Mouse (Mus musculus): ENCODE measurements around the gene Nt5c1a. TPM values are rescaled to one million over a fixed set of nuclear protein-coding genes. Genes with fewer than 3 reads are reported as not detected.

Gene Nt5c1a
- polyA plus RNA-seq, 1 experiment = not detected

DNA sequence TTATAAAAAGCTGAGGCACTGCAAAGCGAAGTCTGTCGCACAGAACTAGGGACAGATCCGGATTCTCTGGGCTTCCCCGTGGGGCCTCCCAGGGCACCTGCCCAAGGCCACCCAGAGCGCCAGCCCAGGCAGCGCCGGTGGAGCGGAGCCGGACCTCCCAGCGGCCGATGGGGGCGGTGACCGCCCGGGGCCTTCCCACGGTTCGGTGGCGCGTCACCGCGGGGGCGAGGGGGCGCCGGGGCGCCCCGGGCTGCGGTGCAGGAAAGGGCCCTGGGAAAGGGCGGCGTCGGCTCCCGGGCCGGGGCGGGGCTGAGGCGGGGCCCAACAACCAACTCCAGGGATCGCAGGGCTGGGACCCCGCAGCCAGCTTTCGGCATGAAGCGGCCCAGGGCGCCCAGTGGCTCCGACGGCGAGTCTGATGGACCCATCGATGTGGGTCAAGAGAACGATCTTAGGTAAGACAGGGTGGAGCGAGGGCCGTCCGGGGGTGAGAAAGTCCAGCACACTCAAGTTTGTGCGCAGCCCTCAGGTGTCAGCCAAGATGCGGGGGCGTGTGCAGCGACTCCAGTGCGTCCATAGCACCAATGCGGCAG, 32.3 kb downstream of the Nt5c1a start, which contains the start of gene Heyl:
TSS of gene Heyl (plus strand) at position 65 of the 593 bp plus-strand sequence.
- TF ChIP-seq MAX (IDR thresholded peaks at IDR 0.05) (no peak), FOSL1 (IDR thresholded peaks at IDR 0.05; ENCODE audit: insufficient read depth, low read length, poor library complexity, severe bottlenecking) (no peak), MYOD1 (IDR thresholded peaks at IDR 0.05; ENCODE audit: control insufficient read depth, insufficient read length, low read depth) (no peak), MYOG (IDR thresholded peaks at IDR 0.05; ENCODE audit: control insufficient read depth, extremely low read depth, insufficient read length) (no peak), CTCF (IDR thresholded peaks at IDR 0.05; ENCODE audit: control insufficient read depth, insufficient read depth, insufficient read length) (no peak), USF1 (IDR thresholded peaks at IDR 0.05; ENCODE audit: low read depth) (no peak), CEBPB (IDR thresholded peaks at IDR 0.05; ENCODE audit: low read depth) (no peak)
- no peaks in the 10 kb centered on the region for H3K36me3 ChIP-seq (ENCODE audit: control insufficient read depth, insufficient read depth)
- no peaks in the 10 kb centered on the region for H3K79me3 ChIP-seq (ENCODE audit: low read depth)
- H3K27me3 ChIP-seq (ENCODE audit: control insufficient read depth, insufficient read depth, insufficient read length) = no peaks in the 10 kb centered on the region
- no peak within 1 kb of the TSS for H3ac ChIP-seq (ENCODE audit: control insufficient read depth, insufficient read length, low read depth)
- no peak within 1 kb of the TSS for H3K4me3 ChIP-seq (ENCODE audit: insufficient read depth, poor library complexity, severe bottlenecking)
- H3K79me2 ChIP-seq (ENCODE audit: control insufficient read depth, insufficient read depth) = no peaks in the 10 kb centered on the region

- no peaks in the 10 kb centered on the region for H3K79me3 ChIP-seq (ENCODE audit: low read depth)
- H3K36me3 ChIP-seq (ENCODE audit: control insufficient read depth, insufficient read depth) = no peaks in the 10 kb centered on the region
- no peak overlapping the region for H3ac ChIP-seq (ENCODE audit: control insufficient read depth, insufficient read length, low read depth)
- no peak for TF ChIP-seq CTCF (IDR thresholded peaks at IDR 0.05; ENCODE audit: control insufficient read depth, insufficient read depth, insufficient read length)
- TF ChIP-seq MYOD1 (IDR thresholded peaks at IDR 0.05; ENCODE audit: control insufficient read depth, insufficient read length, low read depth) = no peak
- no peak for TF ChIP-seq USF1 (IDR thresholded peaks at IDR 0.05; ENCODE audit: low read depth)
- TF ChIP-seq CEBPB (IDR thresholded peaks at IDR 0.05; ENCODE audit: low read depth) = no peak
- TF ChIP-seq MAX (IDR thresholded peaks at IDR 0.05) = no peak
- TF ChIP-seq MYOG (IDR thresholded peaks at IDR 0.05; ENCODE audit: control insufficient read depth, extremely low read depth, insufficient read length) = no peak
- TF ChIP-seq FOSL1 (IDR thresholded peaks at IDR 0.05; ENCODE audit: insufficient read depth, low read length, poor library complexity, severe bottlenecking) = no peak
- H3K4me3 ChIP-seq (ENCODE audit: insufficient read depth, poor library complexity, severe bottlenecking) = no peak overlapping the region
- H3K27me3 ChIP-seq (ENCODE audit: control insufficient read depth, insufficient read depth, insufficient read length) = no peaks in the 10 kb centered on the region
- no peaks in the 10 kb centered on the region for H3K79me2 ChIP-seq (ENCODE audit: control insufficient read depth, insufficient read depth)
Measured at GRCm38 (mm10) chr4:123235835-123236430, 34.6 kb downstream of the Nt5c1a start.

DNA sequence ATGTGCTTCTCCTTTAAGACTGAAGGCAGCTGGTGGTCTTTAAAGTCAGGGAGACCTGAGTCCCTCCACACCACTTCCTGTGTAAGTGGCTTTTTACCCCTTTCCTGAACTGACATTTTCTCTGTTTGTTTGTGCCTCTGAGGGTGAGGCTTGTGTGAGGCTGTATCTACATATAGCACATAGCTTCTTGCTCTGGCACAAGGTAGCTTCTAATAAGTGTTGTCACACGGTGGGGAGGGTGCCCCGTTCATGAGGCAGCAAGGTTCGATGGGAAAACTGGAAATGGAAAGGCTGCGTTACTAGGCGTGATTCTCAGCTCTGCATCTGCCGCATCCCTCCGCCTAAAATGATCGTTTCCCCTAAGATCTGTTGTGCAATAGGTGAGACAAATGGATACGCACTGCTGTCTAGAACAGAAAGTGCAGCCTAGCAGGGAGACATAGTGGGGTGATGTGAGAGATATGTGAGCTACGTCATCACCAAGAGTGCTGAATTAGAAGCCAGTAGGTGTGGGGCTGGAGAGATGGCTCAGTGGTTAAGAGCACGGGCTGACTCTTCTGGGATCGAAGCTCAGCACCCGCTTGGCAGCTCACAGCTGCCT, 35.2 kb downstream of the Nt5c1a start:
- no peaks in the 10 kb centered on the region for H3K79me2 ChIP-seq (ENCODE audit: control insufficient read depth, insufficient read depth)
- H3K36me3 ChIP-seq (ENCODE audit: control insufficient read depth, insufficient read depth) = no peaks in the 10 kb centered on the region
- no peaks in the 10 kb centered on the region for H3K79me3 ChIP-seq (ENCODE audit: low read depth)
- no peaks in the 10 kb centered on the region for H3K27me3 ChIP-seq (ENCODE audit: control insufficient read depth, insufficient read depth, insufficient read length)
- H3K4me3 ChIP-seq (ENCODE audit: insufficient read depth, poor library complexity, severe bottlenecking) = no peak overlapping the region
- no peak overlapping the region for H3ac ChIP-seq (ENCODE audit: control insufficient read depth, insufficient read length, low read depth)
- no peak for TF ChIP-seq CEBPB (IDR thresholded peaks at IDR 0.05; ENCODE audit: low read depth)

- Histone ChIP-seq H3K79me2 (ENCODE audit: control insufficient read depth, insufficient read depth) (no peaks in the 10 kb centered on the region), H3ac (ENCODE audit: control insufficient read depth, insufficient read length, low read depth) (no peak overlapping the region), H3K79me3 (ENCODE audit: low read depth) (no peaks in the 10 kb centered on the region), H3K36me3 (ENCODE audit: control insufficient read depth, insufficient read depth) (no peaks in the 10 kb centered on the region), H3K27me3 (ENCODE audit: control insufficient read depth, insufficient read depth, insufficient read length) (no peaks in the 10 kb centered on the region), H3K4me3 (ENCODE audit: insufficient read depth, poor library complexity, severe bottlenecking) (no peak overlapping the region)
- no peak for TF ChIP-seq MYOD1 (IDR thresholded peaks at IDR 0.05; ENCODE audit: control insufficient read depth, insufficient read length, low read depth)
- no peak for TF ChIP-seq CTCF (IDR thresholded peaks at IDR 0.05; ENCODE audit: control insufficient read depth, insufficient read depth, insufficient read length)
- TF ChIP-seq MYOG (IDR thresholded peaks at IDR 0.05; ENCODE audit: control insufficient read depth, extremely low read depth, insufficient read length) = no peak
- no peak for TF ChIP-seq FOSL1 (IDR thresholded peaks at IDR 0.05; ENCODE audit: insufficient read depth, low read length, poor library complexity, severe bottlenecking)
- TF ChIP-seq CEBPB (IDR thresholded peaks at IDR 0.05; ENCODE audit: low read depth) = no peak
- no peak for TF ChIP-seq MAX (IDR thresholded peaks at IDR 0.05)
- TF ChIP-seq USF1 (IDR thresholded peaks at IDR 0.05; ENCODE audit: low read depth) = no peak
Measured at GRCm38 (mm10) chr4:123237386-123238266, 36.3 kb downstream of the Nt5c1a start.

DNA sequence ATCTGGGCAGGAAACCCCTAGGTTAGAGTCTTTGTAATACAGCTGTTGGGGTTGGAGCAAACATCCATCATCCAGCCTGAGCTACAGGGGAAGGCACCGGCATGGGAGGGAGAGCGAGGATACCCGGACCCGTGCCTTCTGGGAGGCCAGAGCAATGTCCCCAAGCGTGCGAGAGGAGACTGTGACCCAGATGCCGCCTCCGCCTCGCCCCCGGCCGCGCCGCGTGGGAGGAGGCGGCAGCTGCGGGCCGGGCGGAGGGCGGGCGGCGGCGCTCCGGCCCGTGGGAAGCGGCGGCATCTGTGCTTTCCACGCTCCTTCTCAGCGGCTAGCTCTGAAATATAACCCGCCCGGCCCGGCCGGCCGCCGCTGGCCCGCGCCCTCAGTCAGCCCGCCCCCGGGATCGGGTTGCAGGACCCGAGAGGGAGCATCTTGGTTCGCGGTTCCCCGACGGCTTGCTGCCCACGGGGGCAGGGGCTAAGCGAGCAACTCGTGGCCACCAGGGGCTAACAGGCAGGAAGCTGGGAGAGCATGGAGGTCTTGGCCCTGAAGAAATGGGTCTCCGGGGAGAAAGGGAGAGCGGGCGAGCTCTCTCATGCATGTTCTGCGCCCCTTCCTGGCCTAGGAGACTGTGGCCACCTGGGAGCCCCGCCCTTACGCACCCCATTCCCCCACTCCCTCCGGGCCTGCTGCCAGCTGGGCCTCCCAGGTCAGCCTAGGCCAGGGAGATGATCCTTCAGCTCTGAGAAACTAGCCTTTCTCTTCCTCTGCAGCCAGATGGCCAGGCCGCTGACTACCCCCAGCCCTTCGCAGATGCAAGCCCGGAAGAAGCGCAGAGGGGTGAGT, 38.3 kb downstream of the Nt5c1a start:
- no peaks in the 10 kb centered on the region for H3K79me3 ChIP-seq (ENCODE audit: low read depth)
- H3K36me3 ChIP-seq (ENCODE audit: control insufficient read depth, insufficient read depth) = no peaks in the 10 kb centered on the region
- no peak overlapping the region for H3K4me3 ChIP-seq (ENCODE audit: insufficient read depth, poor library complexity, severe bottlenecking)
- H3K27me3 ChIP-seq (ENCODE audit: control insufficient read depth, insufficient read depth, insufficient read length) = no peaks in the 10 kb centered on the region
- TF ChIP-seq MAX (IDR thresholded peaks at IDR 0.05) (no peak), CEBPB (IDR thresholded peaks at IDR 0.05; ENCODE audit: low read depth) (no peak)
- peak overlapping the region; percentile 13 for H3ac ChIP-seq (ENCODE audit: control insufficient read depth, insufficient read length, low read depth)
- no peaks in the 10 kb centered on the region for H3K79me2 ChIP-seq (ENCODE audit: control insufficient read depth, insufficient read depth)
